Mouse (Mus musculus) adrenal gland, adult 10 weeks (tissue): ENCODE measurements around the gene Mrgpra6. TPM values are rescaled to one million over a fixed set of nuclear protein-coding genes. Genes with fewer than 3 reads are reported as not detected.

ENCODE experiments used
- polyA plus RNA-seq: library from polyadenylated mRNA; stranded (reverse); fragments of 350-450 nt; fragmentation: Illumina TruSeq; extraction: RNeasy Lipid Tissue Mini Kit (QIAGEN cat#74804); gene quantifications from one replicate; pipeline ENCODE4 v1.2.3, GENCODE M21; 2014; ENCODE audit warnings: low read depth, low replicate concordance

Mrgpra6 gene
- not detected for polyA plus RNA-seq

DNA sequence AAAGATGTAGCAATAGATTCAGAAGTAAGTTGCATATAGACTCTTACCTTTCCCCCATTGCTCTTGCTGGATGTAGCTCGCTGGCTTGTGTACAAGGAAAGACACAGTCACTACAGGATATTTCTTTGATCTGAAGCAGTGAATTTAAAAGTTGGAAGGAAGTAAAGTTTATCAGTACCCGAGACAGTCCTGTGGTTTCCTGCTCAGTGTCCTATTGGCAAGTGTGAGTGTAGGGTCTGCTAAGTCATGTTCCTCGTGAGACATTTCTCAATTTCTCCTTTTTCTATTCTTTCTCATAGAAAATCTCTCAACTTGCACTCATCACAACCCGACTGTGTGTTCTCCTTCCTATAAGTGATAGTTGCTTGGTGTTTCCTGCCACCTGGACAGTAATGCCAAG is at the start of gene Mrgpra6:
Mrgpra6 (minus strand) TSS at position 91 of the 400 bp plus-strand sequence.

DNA sequence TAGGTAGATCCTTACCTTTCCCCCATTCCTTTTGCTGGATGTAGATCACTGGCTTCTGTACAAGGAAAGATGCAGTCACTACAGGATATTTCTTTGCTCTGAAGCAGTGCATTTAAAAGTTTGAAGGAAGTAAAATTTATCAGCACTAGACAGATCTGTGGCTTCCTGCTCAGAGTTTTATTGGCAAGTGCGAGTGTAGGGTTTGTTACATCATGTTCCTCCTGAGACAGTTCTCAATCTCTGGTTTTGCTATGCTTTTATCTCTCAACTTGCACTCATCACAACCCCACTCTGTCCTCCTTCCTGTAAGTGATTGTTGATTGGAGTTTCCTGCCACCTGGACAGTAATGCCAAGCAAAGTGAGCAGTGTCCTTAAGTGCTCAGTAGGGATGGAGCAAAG is 48.0 kb upstream of the Mrgpra6 start, which contains the start of gene Mrgpra9:
Mrgpra9 (minus strand) TSS at position 79 of the 400 bp plus-strand sequence.

Other genes with a start within 250 kb of the Mrgpra6 start
- 34.7 TPM for gene Uevld, start 246.4 kb downstream of the Mrgpra6 start, polyA plus RNA-seq
- gene Gm9999, start 221.3 kb downstream of the Mrgpra6 start, polyA plus RNA-seq = not detected
- 45.6 TPM for gene Spty2d1, start 196.5 kb downstream of the Mrgpra6 start, polyA plus RNA-seq
- gene Tmem86a, start 154.3 kb downstream of the Mrgpra6 start, polyA plus RNA-seq = 2.6 TPM
- not detected for gene Ptpn5, start 71.2 kb downstream of the Mrgpra6 start, polyA plus RNA-seq
- not detected for gene Mrgpra9, start 47.9 kb upstream of the Mrgpra6 start, polyA plus RNA-seq
- not detected for gene Mrgpra1, start 149.3 kb upstream of the Mrgpra6 start, polyA plus RNA-seq
- gene Mrgpra2a, start 247.2 kb upstream of the Mrgpra6 start, polyA plus RNA-seq = not detected